Mouse (Mus musculus): ENCODE results near the gene Astn2. TPM values are rescaled to one million over a fixed set of nuclear protein-coding genes. Genes with fewer than 3 reads are reported as not detected.

The Astn2 gene
- polyA plus RNA-seq, 1 experiment from 2014 or later, result 0.15 TPM

DNA sequence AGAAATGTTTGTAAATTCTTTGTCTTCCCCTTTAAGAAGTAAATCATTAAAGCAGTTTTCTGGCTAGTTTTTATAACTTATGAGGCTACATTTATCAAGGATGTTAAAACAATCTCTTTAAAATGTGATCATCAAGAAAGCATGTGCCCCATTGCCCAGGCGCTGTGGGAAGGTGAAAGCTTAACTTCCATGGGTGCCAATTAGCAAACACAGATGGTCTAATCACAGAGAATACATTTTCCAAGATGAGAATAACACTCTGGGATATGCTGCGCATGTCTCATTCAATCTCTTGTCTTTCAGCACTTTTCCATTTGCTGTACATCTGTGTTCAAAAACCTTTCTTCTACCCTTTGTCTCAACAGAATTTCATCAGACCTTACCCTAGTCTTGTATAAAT is 688.3 kb downstream of the Astn2 start:
- no peak for ATAC-seq (ENCODE audit: insufficient read depth, low FRiP score)
- Histone ChIP-seq H3K4me2 (ENCODE audit: low read depth, low read length) (no peak overlapping the region), H3K9me3 (replicated peaks; ENCODE audit: control insufficient read depth, low read length) (no peaks in the 10 kb centered on the region), H3K4me3 (replicated peaks; ENCODE audit: low read length) (no peak overlapping the region), H3K27ac (ENCODE audit: low read length) (no peak overlapping the region), H3K27me3 (ENCODE audit: control insufficient read depth, insufficient read depth, low read length) (no peaks in the 10 kb centered on the region), H3K36me3 (ENCODE audit: control insufficient read depth, insufficient read depth, low read length) (no peaks in the 10 kb centered on the region), H3K9ac (ENCODE audit: low read length) (no peak overlapping the region), H3K4me1 (ENCODE audit: control insufficient read depth, insufficient read depth, low read length) (no peaks in the 10 kb centered on the region)
- 80% methylated on average over 2 of the region's 2 CpGs for WGBS

DNA sequence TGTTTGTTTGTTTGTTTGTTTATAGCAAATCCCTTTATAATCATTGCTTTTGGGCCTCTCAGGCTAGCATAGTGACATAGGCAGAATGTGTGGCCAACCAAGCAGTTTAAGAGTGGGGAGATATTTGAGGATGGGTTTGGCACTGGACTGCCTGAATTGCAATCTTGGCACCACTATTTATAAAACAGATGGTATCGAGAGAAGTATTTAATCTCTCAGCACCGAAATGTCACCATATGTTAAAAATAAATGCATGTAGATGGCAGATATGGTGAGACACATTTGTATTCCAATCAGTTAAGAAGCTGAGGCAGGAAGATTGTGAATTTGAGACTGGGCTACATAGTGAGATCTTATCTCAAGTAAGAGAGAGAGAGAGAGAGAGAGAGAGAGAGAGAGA is 692.7 kb downstream of the Astn2 start:
- Histone ChIP-seq H3K27me3 (ENCODE audit: control insufficient read depth, insufficient read depth, low read length) (no peaks in the 10 kb centered on the region), H3K9me3 (replicated peaks; ENCODE audit: control insufficient read depth, low read length) (no peaks in the 10 kb centered on the region), H3K27ac (ENCODE audit: low read length) (no peak overlapping the region), H3K9ac (ENCODE audit: low read length) (no peak overlapping the region), H3K4me2 (ENCODE audit: low read depth, low read length) (no peak overlapping the region), H3K4me1 (ENCODE audit: control insufficient read depth, insufficient read depth, low read length) (no peaks in the 10 kb centered on the region), H3K36me3 (ENCODE audit: control insufficient read depth, insufficient read depth, low read length) (no peaks in the 10 kb centered on the region), H3K4me3 (replicated peaks; ENCODE audit: low read length) (no peak overlapping the region)
- WGBS, result 79% methylated on average over 2 of the region's 2 CpGs
- no peak for ATAC-seq (ENCODE audit: insufficient read depth, low FRiP score)

DNA sequence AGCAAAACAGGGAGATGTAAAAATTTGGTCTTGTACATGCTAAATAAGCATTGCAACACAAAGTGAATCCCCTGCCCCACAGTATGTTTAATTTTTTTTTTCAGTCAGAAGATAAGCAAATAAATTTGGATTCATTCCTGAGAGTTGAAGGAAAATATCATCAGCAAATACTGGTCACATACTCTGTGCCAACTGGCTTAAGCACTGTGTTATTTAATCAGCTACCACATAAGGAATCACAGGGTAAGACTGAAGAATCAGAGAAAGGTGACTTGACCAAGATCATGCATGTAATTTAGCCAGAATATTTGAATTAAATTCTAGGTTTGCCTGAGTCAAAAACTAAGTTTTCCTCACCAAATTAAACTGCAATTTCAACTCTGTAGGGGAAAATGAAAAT is 693.8 kb downstream of the Astn2 start:
- no peaks in the 10 kb centered on the region for H3K4me1 ChIP-seq (ENCODE audit: control insufficient read depth, insufficient read depth, low read length)
- H3K27ac ChIP-seq (ENCODE audit: low read length), result no peak overlapping the region
- no peak overlapping the region for H3K9ac ChIP-seq (ENCODE audit: low read length)
- H3K9me3 ChIP-seq (replicated peaks; ENCODE audit: control insufficient read depth, low read length), result no peaks in the 10 kb centered on the region
- H3K27me3 ChIP-seq (ENCODE audit: control insufficient read depth, insufficient read depth, low read length), result no peaks in the 10 kb centered on the region
- no peak overlapping the region for H3K4me3 ChIP-seq (replicated peaks; ENCODE audit: low read length)
- no peak for ATAC-seq (ENCODE audit: insufficient read depth, low FRiP score)
- no peak overlapping the region for H3K4me2 ChIP-seq (ENCODE audit: low read depth, low read length)
- H3K36me3 ChIP-seq (ENCODE audit: control insufficient read depth, insufficient read depth, low read length), result no peaks in the 10 kb centered on the region

DNA sequence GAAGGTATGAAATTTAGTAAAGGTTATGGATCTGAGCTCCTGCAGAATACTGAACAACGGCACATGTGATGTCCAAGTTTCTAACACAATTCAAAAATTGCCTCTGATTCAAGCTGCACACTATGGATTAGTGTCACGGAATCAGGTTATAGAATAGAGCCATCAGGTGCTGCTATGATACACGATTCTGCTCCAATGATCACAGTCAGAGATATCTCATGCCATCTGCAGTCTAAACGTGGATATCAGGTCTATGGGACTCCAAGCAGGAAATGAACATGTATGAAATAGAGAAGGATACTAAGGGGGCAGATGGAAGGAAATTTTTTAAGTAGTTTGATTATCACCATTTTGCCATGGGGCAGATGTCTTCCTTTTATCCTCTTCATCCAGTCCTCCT is 702.6 kb downstream of the Astn2 start:
- Histone ChIP-seq H3K36me3 (ENCODE audit: control insufficient read depth, insufficient read depth, low read length) (no peaks in the 10 kb centered on the region), H3K27me3 (ENCODE audit: control insufficient read depth, insufficient read depth, low read length) (no peaks in the 10 kb centered on the region; the same call in 1 of the 2 replicates), H3K4me3 (replicated peaks; ENCODE audit: low read length) (no peak overlapping the region), H3K9me3 (replicated peaks; ENCODE audit: control insufficient read depth, low read length) (no peaks in the 10 kb centered on the region), H3K4me1 (ENCODE audit: control insufficient read depth, insufficient read depth, low read length) (no peaks in the 10 kb centered on the region), H3K9ac (ENCODE audit: low read length) (no peak overlapping the region), H3K4me2 (ENCODE audit: low read depth, low read length) (no peak overlapping the region), H3K27ac (ENCODE audit: low read length) (no peak overlapping the region)
- no peak for ATAC-seq (ENCODE audit: insufficient read depth, low FRiP score)
- 74% methylated on average over 4 of the region's 4 CpGs for WGBS

DNA sequence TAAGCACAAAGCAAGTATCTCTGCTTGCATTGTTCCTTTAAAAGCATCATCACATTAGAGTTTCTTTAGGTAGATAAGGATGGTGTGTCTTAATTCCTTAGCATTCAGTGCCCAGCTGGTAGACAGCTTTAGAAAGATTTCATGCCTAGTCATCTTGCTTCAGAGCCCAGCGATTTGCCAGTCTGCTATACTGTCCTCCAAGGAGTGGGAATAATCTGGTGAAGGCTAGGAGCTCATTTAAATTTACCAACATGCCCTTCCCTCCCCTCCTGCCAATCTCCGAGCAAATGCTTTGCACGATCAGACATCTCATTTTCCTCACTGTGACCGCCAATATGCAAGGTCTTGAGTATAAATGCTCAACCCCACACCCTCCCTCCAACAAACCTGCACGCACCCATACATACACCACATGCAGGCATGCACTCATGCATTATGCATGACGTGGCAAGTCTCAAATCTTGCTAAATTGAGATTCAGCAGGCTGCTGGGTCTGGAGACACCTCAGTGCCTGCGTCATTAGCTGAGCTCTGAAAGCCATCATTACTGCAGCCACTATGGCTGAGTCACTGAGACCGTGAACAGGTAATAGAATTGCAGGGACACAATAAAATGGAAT is 704.6 kb downstream of the Astn2 start:
- no peak overlapping the region for H3K27ac ChIP-seq (ENCODE audit: low read length)
- H3K4me3 ChIP-seq (replicated peaks; ENCODE audit: low read length), result no peak overlapping the region
- H3K27me3 ChIP-seq (ENCODE audit: control insufficient read depth, insufficient read depth, low read length), result no peaks in the 10 kb centered on the region; the same call in 1 of the 2 replicates
- H3K4me2 ChIP-seq (ENCODE audit: low read depth, low read length), result no peak overlapping the region
- H3K9ac ChIP-seq (ENCODE audit: low read length), result no peak overlapping the region
- WGBS, result 55% methylated on average over 8 of the region's 8 CpGs
- no peaks in the 10 kb centered on the region for H3K9me3 ChIP-seq (replicated peaks; ENCODE audit: control insufficient read depth, low read length)
- ATAC-seq (ENCODE audit: insufficient read depth, low FRiP score), result no peak
- H3K4me1 ChIP-seq (ENCODE audit: control insufficient read depth, insufficient read depth, low read length), result no peaks in the 10 kb centered on the region
- no peaks in the 10 kb centered on the region for H3K36me3 ChIP-seq (ENCODE audit: control insufficient read depth, insufficient read depth, low read length)

DNA sequence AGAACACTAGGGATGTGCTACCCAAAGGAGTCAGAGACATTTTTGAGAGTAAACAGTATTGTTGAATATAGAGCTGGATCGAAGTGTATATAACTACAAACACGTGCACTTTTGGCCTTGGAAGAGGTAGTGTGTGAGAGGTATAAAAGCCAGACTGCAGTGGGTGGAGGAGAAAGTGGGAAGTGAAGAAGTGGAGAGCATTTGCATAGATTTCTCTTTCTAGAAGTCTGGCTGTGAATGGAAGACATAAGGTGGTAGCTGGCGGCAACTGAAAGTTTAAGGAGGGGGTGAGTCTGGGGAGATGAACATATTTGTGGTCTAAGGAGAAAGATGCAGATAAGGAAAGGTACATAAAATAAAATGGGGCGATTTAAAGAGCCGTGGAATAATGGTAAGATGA is 709.2 kb downstream of the Astn2 start:
- no peaks in the 10 kb centered on the region for H3K27me3 ChIP-seq (ENCODE audit: control insufficient read depth, insufficient read depth, low read length)
- H3K9ac ChIP-seq (ENCODE audit: low read length), result no peak overlapping the region
- no peaks in the 10 kb centered on the region for H3K9me3 ChIP-seq (replicated peaks; ENCODE audit: control insufficient read depth, low read length)
- H3K36me3 ChIP-seq (ENCODE audit: control insufficient read depth, insufficient read depth, low read length), result no peaks in the 10 kb centered on the region
- 87% methylated on average over 5 of the region's 5 CpGs for WGBS
- no peak overlapping the region for H3K4me2 ChIP-seq (ENCODE audit: low read depth, low read length)
- no peak for ATAC-seq (ENCODE audit: insufficient read depth, low FRiP score)
- H3K4me1 ChIP-seq (ENCODE audit: control insufficient read depth, insufficient read depth, low read length), result no peaks in the 10 kb centered on the region
- H3K27ac ChIP-seq (ENCODE audit: low read length), result no peak overlapping the region
- no peak overlapping the region for H3K4me3 ChIP-seq (replicated peaks; ENCODE audit: low read length)

DNA sequence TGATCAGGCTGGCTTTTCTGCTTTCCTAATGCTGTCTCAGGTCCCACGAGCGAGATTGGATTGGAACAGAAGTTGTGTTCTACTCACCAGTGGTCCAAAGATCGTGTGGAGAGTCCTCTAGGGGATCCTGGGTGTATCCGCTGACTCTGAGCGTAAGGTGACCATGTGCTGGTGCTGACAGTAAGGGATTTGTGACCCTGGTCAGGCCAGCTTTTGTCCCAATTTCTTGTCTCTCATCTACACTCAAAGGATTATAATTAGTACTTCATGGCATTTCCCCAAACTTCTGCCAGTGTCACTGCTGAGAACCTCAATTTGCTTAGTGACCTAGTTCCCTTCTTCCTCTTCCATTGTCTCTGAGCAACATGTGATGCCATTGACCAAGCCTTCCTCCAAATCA is 710.4 kb downstream of the Astn2 start:
- Histone ChIP-seq H3K4me3 (replicated peaks; ENCODE audit: low read length) (no peak overlapping the region), H3K9ac (ENCODE audit: low read length) (no peak overlapping the region), H3K27ac (ENCODE audit: low read length) (no peak overlapping the region), H3K4me2 (ENCODE audit: low read depth, low read length) (no peak overlapping the region), H3K36me3 (ENCODE audit: control insufficient read depth, insufficient read depth, low read length) (no peaks in the 10 kb centered on the region), H3K4me1 (ENCODE audit: control insufficient read depth, insufficient read depth, low read length) (no peaks in the 10 kb centered on the region), H3K9me3 (replicated peaks; ENCODE audit: control insufficient read depth, low read length) (no peaks in the 10 kb centered on the region), H3K27me3 (ENCODE audit: control insufficient read depth, insufficient read depth, low read length) (no peaks in the 10 kb centered on the region)
- no peak for ATAC-seq (ENCODE audit: insufficient read depth, low FRiP score)
- WGBS, result 81% methylated on average over 5 of the region's 5 CpGs

DNA sequence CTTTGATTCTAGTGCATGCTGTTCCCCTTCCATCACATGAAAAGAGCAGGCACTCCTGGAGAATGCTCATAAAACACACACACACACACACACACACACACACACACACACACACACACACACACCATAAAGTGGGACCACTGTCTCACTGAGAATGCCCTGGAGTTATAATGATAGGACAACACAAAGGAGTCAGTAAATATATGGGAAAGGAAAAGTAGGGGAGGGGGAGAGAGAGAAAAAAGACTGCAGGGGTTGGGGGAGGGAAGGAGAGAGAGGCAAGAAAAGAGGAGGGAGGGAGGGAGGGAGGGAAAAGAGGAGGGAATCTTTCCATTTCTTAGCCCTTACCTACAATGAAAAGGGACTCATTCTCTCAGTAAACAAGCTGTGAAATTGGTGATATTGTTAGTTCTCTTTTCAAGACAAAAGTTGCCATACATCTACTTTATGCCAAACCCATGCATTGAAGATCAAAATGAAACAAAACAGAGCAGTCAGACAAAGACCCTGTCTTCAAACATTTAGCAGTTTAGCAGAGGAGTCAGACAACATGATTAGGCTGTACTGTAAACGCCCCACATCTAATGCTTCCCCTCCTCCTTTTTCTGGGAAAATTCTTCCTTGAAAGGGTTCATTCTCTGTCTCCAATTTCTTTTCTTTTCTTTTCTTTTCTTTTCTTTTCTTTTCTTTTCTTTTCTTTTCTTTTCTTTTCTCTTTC is 717.2 kb downstream of the Astn2 start:
- H3K4me3 ChIP-seq (replicated peaks; ENCODE audit: low read length), result no peak overlapping the region
- H3K4me2 ChIP-seq (ENCODE audit: low read depth, low read length), result no peak overlapping the region
- WGBS, result 30% methylated on average over 1 of the region's 1 CpGs
- no peaks in the 10 kb centered on the region for H3K27me3 ChIP-seq (ENCODE audit: control insufficient read depth, insufficient read depth, low read length)
- no peaks in the 10 kb centered on the region for H3K9me3 ChIP-seq (replicated peaks; ENCODE audit: control insufficient read depth, low read length)
- no peak for ATAC-seq (ENCODE audit: insufficient read depth, low FRiP score)
- no peaks in the 10 kb centered on the region for H3K4me1 ChIP-seq (ENCODE audit: control insufficient read depth, insufficient read depth, low read length)
- H3K9ac ChIP-seq (ENCODE audit: low read length), result no peak overlapping the region
- no peak overlapping the region for H3K27ac ChIP-seq (ENCODE audit: low read length)
- no peaks in the 10 kb centered on the region for H3K36me3 ChIP-seq (ENCODE audit: control insufficient read depth, insufficient read depth, low read length)

DNA sequence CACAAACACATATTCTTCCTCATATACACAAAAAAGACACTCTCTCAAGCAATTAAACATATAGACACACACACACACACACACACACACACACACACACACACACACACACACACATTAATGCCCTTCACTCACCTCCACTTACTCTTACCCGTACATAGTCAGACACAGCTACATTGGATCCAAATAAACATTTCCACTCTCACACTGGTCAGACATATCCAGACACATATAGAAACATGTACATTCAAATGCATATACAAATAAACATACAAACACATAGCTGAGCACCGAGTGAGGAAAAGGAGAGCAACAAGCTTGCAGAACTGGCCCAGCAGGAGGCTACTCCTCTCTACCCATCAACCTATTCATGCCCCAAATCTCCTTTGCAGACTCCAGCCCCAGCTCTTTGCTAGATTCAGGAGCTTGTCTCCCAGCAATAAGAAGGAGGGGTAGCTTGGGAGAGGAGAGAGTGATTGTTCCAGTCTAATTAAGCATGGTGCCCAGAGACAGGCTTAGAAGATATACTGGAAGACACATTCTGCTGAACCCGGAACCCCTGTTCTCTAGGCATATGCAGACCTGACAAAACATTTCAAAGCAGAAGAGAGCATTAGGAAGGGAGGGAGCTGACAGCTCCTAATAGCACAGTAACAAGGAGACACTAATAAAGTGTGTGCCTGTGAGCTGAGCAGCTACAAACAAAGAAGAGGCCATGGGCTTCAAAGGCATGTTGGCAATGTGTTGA is 718.0 kb downstream of the Astn2 start:
- no peak overlapping the region for H3K27ac ChIP-seq (ENCODE audit: low read length)
- no peak for ATAC-seq (ENCODE audit: insufficient read depth, low FRiP score)
- no peak overlapping the region for H3K9ac ChIP-seq (ENCODE audit: low read length)
- no peaks in the 10 kb centered on the region for H3K4me1 ChIP-seq (ENCODE audit: control insufficient read depth, insufficient read depth, low read length)
- no peak overlapping the region for H3K4me2 ChIP-seq (ENCODE audit: low read depth, low read length)
- H3K9me3 ChIP-seq (replicated peaks; ENCODE audit: control insufficient read depth, low read length), result no peaks in the 10 kb centered on the region
- H3K27me3 ChIP-seq (ENCODE audit: control insufficient read depth, insufficient read depth, low read length), result no peaks in the 10 kb centered on the region
- no peak overlapping the region for H3K4me3 ChIP-seq (replicated peaks; ENCODE audit: low read length)
- no peaks in the 10 kb centered on the region for H3K36me3 ChIP-seq (ENCODE audit: control insufficient read depth, insufficient read depth, low read length)
- 50% methylated on average over 3 of the region's 3 CpGs for WGBS
